Mouse (Mus musculus) megakaryocyte, embryonic 14.5 days (primary cell): ENCODE data around the gene Slc25a33.

Experiments used
- FLI1 ChIP-seq: IDR thresholded peaks from 2 replicates; pipeline ENCODE4 v1.6.1; 2012; ENCODE audit warnings: low read length, inconsistent platforms, mixed read lengths
- GATA1 ChIP-seq: IDR thresholded peaks from 3 replicates; pipeline ENCODE4 v1.6.1; 2012; ENCODE audit warnings: mixed read lengths, low read length, inconsistent platforms, borderline replicate concordance

DNA sequence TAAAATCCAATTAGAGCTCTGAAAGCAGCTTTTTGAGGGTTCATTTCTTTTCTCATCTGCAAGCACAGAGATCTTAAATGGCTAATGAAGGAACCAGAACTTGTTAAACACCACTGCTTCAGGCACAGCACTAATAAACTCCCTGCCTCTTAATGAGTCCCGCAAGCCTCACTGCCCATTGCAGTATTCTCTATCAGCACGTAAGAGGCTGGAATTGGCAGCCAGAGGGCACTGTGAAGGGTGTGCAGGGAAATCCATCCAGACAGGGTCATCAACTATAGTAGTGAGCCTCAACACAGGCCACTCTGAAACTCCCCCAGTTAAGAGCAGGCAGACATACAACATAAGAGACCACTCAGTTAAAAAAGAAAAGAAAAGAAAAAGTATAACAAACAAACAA, 1.7 kb downstream of the Slc25a33 start:
- TF ChIP-seq GATA1 (no peak), FLI1 (no peak)
